Mouse (Mus musculus) cerebellum, postnatal 4 days (tissue): ENCODE data around the gene Alg5.
A peak's percentile ranks its signal among the peaks of the same experiment; 100 is the strongest.
"Not testable (repeated sequence)": the region's sequence is repeated elsewhere in the genome, so short reads cannot be mapped to it uniquely, and the experiment has no call there.

Experiments used
- DNase-seq, 2 experiments: peaks; one replicate each; pipeline ENCODE4 v3.0.0; 2022; ENCODE audit warnings: low spot score in 2 of 2, mixed read lengths in 1 of 2

Alg5 gene

GRCm38 (mm10) chr3:54735247-54736046 lies at the start of gene Alg5, which contains the start of gene Exosc8:
TSS of gene Alg5 (plus strand) at chr3:54735539.
TSS of gene Exosc8 (minus strand) at chr3:54735393.
- DNase-seq, result peak; percentile 95 to 99

GRCm38 (mm10) chr3:54687245-54687644 lies 48.1 kb upstream of the Alg5 start:
- no peak for DNase-seq

GRCm38 (mm10) chr3:54689091-54689490 lies 46.2 kb upstream of the Alg5 start:
- no peak for DNase-seq

GRCm38 (mm10) chr3:54692202-54693055 lies 42.9 kb upstream of the Alg5 start, which contains the start of gene Supt20:
TSS of gene Supt20 (plus strand) at chr3:54692807.
- DNase-seq, result peak; percentile 76 to 90

- DNase-seq, result no peak
These were observed 42.3 kb upstream of the Alg5 start for GRCm38 (mm10) chr3:54693056-54693415.

- DNase-seq, result no peak
These were observed 35.5 kb upstream of the Alg5 start for GRCm38 (mm10) chr3:54699759-54700301.

- not testable (repeated sequence) for DNase-seq
These were observed 31.2 kb upstream of the Alg5 start for GRCm38 (mm10) chr3:54704106-54704505.

GRCm38 (mm10) chr3:54708972-54709371 lies 26.4 kb upstream of the Alg5 start:
- no peak for DNase-seq

GRCm38 (mm10) chr3:54714253-54714652 lies 21.1 kb upstream of the Alg5 start, which contains the start of gene Gm21958:
TSS of gene Gm21958 (minus strand) at chr3:54714353.
- no peak for DNase-seq

- DNase-seq, result no peak
These were observed 19.9 kb upstream of the Alg5 start for GRCm38 (mm10) chr3:54715461-54715860.

- no peak for DNase-seq
These were observed 18.0 kb upstream of the Alg5 start for GRCm38 (mm10) chr3:54717348-54717747.

- DNase-seq, result no peak
These were observed 16.4 kb upstream of the Alg5 start for GRCm38 (mm10) chr3:54718947-54719346.

- DNase-seq, result no peak
These were observed 11.4 kb upstream of the Alg5 start for GRCm38 (mm10) chr3:54723741-54724500.

- no peak for DNase-seq
These were observed 10.0 kb upstream of the Alg5 start for GRCm38 (mm10) chr3:54725344-54725743.

GRCm38 (mm10) chr3:54727588-54727987 lies 7.8 kb upstream of the Alg5 start:
- no peak for DNase-seq

- DNase-seq, result no peak
These were observed 7.2 kb upstream of the Alg5 start for GRCm38 (mm10) chr3:54728100-54728499.

- DNase-seq, result no peak
These were observed 3.7 kb upstream of the Alg5 start for GRCm38 (mm10) chr3:54731626-54732150.

- DNase-seq, result no peak
These were observed 3.0 kb upstream of the Alg5 start for GRCm38 (mm10) chr3:54732371-54732770.

GRCm38 (mm10) chr3:54734411-54735246 lies 710 bp upstream of the Alg5 start:
- DNase-seq, result peak; percentile 91 to 93
